In genomic region chr2:116062251-116062651, GRCm38 (mm10) we compare ENCODE assay signal across 8 mouse cellular contexts. TPM values are rescaled to one million over a fixed set of nuclear protein-coding genes. Genes with fewer than 3 reads are reported as not detected.
DNase-seq lines count a peak whose midpoint lies in the region; ATAC-seq and TF ChIP-seq lines count a peak whose summit lies in the region.

No protein-coding gene starts in this region.

- WGBS in embryonic facial prominence, embryonic 11.5 days = under 1% methylated on average over 20 of the region's 20 CpGs
- WGBS in hindbrain, embryonic 11.5 days = under 1% methylated on average over 20 of the region's 20 CpGs
- WGBS in liver, embryonic 14.5 days (ENCODE audit: insufficient replicate concordance) = 2% methylated on average over 20 of the region's 20 CpGs

- H3K36me3 ChIP-seq in embryonic facial prominence, embryonic 11.5 days (replicated peaks; ENCODE audit: control insufficient read depth, insufficient read depth, low read depth, low read length) = no peaks in the 10 kb centered on the region
- no peaks in the 10 kb centered on the region for H3K36me3 ChIP-seq in hindbrain, embryonic 11.5 days (ENCODE audit: control insufficient read depth, insufficient read depth, low read length)
- H3K36me3 ChIP-seq in liver, embryonic 14.5 days (replicated peaks; ENCODE audit: control insufficient read depth, insufficient read depth, low read depth) = no peaks in the 10 kb centered on the region

- no peaks in the 10 kb centered on the region for H3K27me3 ChIP-seq in embryonic facial prominence, embryonic 11.5 days (ENCODE audit: control insufficient read depth, insufficient read depth, low read length)
- H3K27me3 ChIP-seq in hindbrain, embryonic 11.5 days (ENCODE audit: control insufficient read depth, insufficient read depth, low read length) = no peaks in the 10 kb centered on the region
- peaks cover 75% of the 10 kb centered on the region for H3K27me3 ChIP-seq in liver, embryonic 14.5 days (ENCODE audit: control insufficient read depth, insufficient read depth, low read length)

- peak overlapping the region; percentile 76 for H3K4me3 ChIP-seq in embryonic facial prominence, embryonic 11.5 days (ENCODE audit: low read depth, low read length)
- H3K4me3 ChIP-seq in hindbrain, embryonic 11.5 days (ENCODE audit: low read depth, low read length) = peak overlapping the region; percentile 90
- H3K4me3 ChIP-seq in liver, embryonic 14.5 days (ENCODE audit: insufficient read depth in 1 of 2, low read depth in 2 of 2, low read length in 2 of 2) = peak overlapping the region; percentile 52 to 68

- DNase-seq in adrenal gland, postnatal 14 days = peak; percentile 54
- DNase-seq in adrenal gland, adult 18-20 months (ENCODE audit: low spot score in 2 of 2) = no peak
- DNase-seq in embryonic facial prominence, embryonic 11.5 days (ENCODE audit: low spot score) = peak; percentile 58
- DNase-seq in hindbrain, embryonic 11.5 days (ENCODE audit: low spot score) = peak; percentile 67
- no peak for DNase-seq in liver, embryonic 14.5 days (ENCODE audit: low read depth in 3 of 3, low spot score in 3 of 3)
- DNase-seq in retina, embryonic 14.5 days (ENCODE audit: low spot score) = peak; percentile 64
- DNase-seq in thymus, postnatal 0 days (ENCODE audit: low spot score) = no peak
- DNase-seq in ovary, adult 18-20 months (ENCODE audit: low spot score) = no peak

- no peak for ATAC-seq in embryonic facial prominence, embryonic 11.5 days (replicated peaks; ENCODE audit: insufficient number of reproducible peaks, low FRiP score, low TSS enrichment, low read depth)
- ATAC-seq in hindbrain, embryonic 11.5 days (ENCODE audit: low FRiP score) = no peak
- ATAC-seq in liver, embryonic 14.5 days (ENCODE audit: insufficient read depth) = no peak

- H3K9ac ChIP-seq in embryonic facial prominence, embryonic 11.5 days (replicated peaks; ENCODE audit: low read length) = peak overlapping the region; percentile 98
- H3K9ac ChIP-seq in hindbrain, embryonic 11.5 days (ENCODE audit: low read depth, low read length) = peak overlapping the region; percentile 100
- no peak overlapping the region for H3K9ac ChIP-seq in liver, embryonic 14.5 days (replicated peaks)

- TF ChIP-seq EP300 in liver, embryonic 14.5 days (IDR thresholded peaks at IDR 0.05; ENCODE audit: low read depth) = no peak

- H3K9me3 ChIP-seq in embryonic facial prominence, embryonic 11.5 days (replicated peaks; ENCODE audit: control insufficient read depth, low read length) = no peaks in the 10 kb centered on the region
- no peaks in the 10 kb centered on the region for H3K9me3 ChIP-seq in hindbrain, embryonic 11.5 days (ENCODE audit: control insufficient read depth, low read length)
- H3K9me3 ChIP-seq in liver, embryonic 14.5 days (ENCODE audit: control insufficient read depth, low read length) = no peaks in the 10 kb centered on the region

- TF ChIP-seq CTCF in liver, embryonic 14.5 days (IDR thresholded peaks at IDR 0.05; ENCODE audit: low read depth) = no peak

- H3K4me2 ChIP-seq in embryonic facial prominence, embryonic 11.5 days (ENCODE audit: low read depth, low read length) = peak overlapping the region; percentile 49
- H3K4me2 ChIP-seq in hindbrain, embryonic 11.5 days (replicated peaks; ENCODE audit: low read depth, low read length) = peak overlapping the region; percentile 66
- peak overlapping the region; percentile 58 for H3K4me2 ChIP-seq in liver, embryonic 14.5 days (ENCODE audit: low read depth)

- no peaks in the 10 kb centered on the region; the same call in 1 of the 2 replicates for H3K4me1 ChIP-seq in embryonic facial prominence, embryonic 11.5 days (ENCODE audit: control insufficient read depth, insufficient read depth, low read length)
- H3K4me1 ChIP-seq in hindbrain, embryonic 11.5 days (replicated peaks; ENCODE audit: control insufficient read depth, insufficient read depth, low read length) = peaks cover 9% of the 10 kb centered on the region
- H3K4me1 ChIP-seq in liver, embryonic 14.5 days (replicated peaks; ENCODE audit: control insufficient read depth in 2 of 2, insufficient read depth in 2 of 2, low read length in 1 of 2) = no peaks in the 10 kb centered on the region

- peak overlapping the region; percentile 97 for H3K27ac ChIP-seq in embryonic facial prominence, embryonic 11.5 days (replicated peaks; ENCODE audit: low read depth, low read length)
- peak overlapping the region; percentile 99 for H3K27ac ChIP-seq in hindbrain, embryonic 11.5 days (ENCODE audit: low read depth, low read length)
- H3K27ac ChIP-seq in liver, embryonic 14.5 days = no peak overlapping the region

RNA-seq across cellular contexts. Expression of gene Meis2, which starts 3.4 kb away (rescaled TPM):
- 150 and 159 TPM in 2 replicates for total RNA-seq in adrenal gland, postnatal 14 days (2021)
- total RNA-seq in adrenal gland, adult 18-20 months (2021) = 100 to 1,000 TPM; 216 to 279 TPM
- 58.8 and 65.3 TPM in 2 replicates for polyA plus RNA-seq in embryonic facial prominence, embryonic 11.5 days (2014; fragmentation: Nextera tagmentation; extraction: Ambion mirVana)
- polyA plus RNA-seq in hindbrain, embryonic 11.5 days (2014; fragmentation: Nextera tagmentation; extraction: Ambion mirVana) = 121 and 142 TPM in 2 replicates
- polyA plus RNA-seq in liver, embryonic 14.5 days (2012; rRNA removed) = 1.5 and 1.8 TPM in 2 replicates
- 0.69 and 1.0 TPM in 2 replicates for polyA plus RNA-seq in liver, embryonic 14.5 days (2014; fragmentation: Nextera tagmentation; extraction: Ambion mirVana)
- 8.2 TPM in 2 replicates for polyA plus RNA-seq in thymus, postnatal 0 days (2015; fragmentation: Nextera tagmentation; extraction: Ambion mirVana)

Comparison
In these comparisons a context has a peak if more than half of its experiments do, and no peak if none do; other contexts are left out.
1. DNase-seq: peak in adrenal gland, postnatal 14 days (single experiment), embryonic facial prominence, embryonic 11.5 days (single experiment), hindbrain, embryonic 11.5 days (single experiment) and retina, embryonic 14.5 days (single experiment); none in adrenal gland, adult 18-20 months (0 of 2), liver, embryonic 14.5 days (0 of 3), thymus, postnatal 0 days (single experiment) and ovary, adult 18-20 months (single experiment).
2. Peak in every context shown above with its lines, with median percentiles within 50 percentile points of each other: H3K4me2 ChIP-seq and H3K4me3 ChIP-seq.